Mouse (Mus musculus) Patski (cell line): ENCODE results near the gene Mga. TPM values are rescaled to one million over a fixed set of nuclear protein-coding genes. Genes with fewer than 3 reads are reported as not detected.

Source experiments
- ATAC-seq: fragments of 100-300 bp; one replicate; pipeline ENCODE4 v1.8.0; 2021
- CTCF ChIA-PET: fragments of 350-600 bp; sonication (Branson Sonifier 250); formaldehyde crosslinking; loops from one replicate; lab custom pipeline; 2022; ENCODE audit warnings: inconsistent platforms; lab: Charles Lee
- POLR2A ChIA-PET: fragments of 350-600 bp; sonication (Branson Sonifier 250); formaldehyde crosslinking; loops from one replicate; lab custom pipeline; 2022; ENCODE audit warnings: antibody characterized with exemption, inconsistent platforms; lab: Charles Lee
- DNase-seq: peaks from one replicate; pipeline ENCODE4 v3.0.0-alpha.2; 2011; ENCODE audit warnings: low read depth, low spot score
- H3K27me3 ChIP-seq: fragments of 371-371 bp; one replicate; pipeline ENCODE4 v1.5.1; 2021
- CTCF ChIP-seq: fragments of 100-300 bp; IDR thresholded peaks from one replicate; pipeline ENCODE4 v1.5.1; 2021
- in situ Hi-C: fragments of 300-500 bp; cut with MboI; formaldehyde crosslinking; loops from 3 replicates; pipeline ENCODE4 v1.11.1; 2018; ENCODE audit warnings: low pct_unique_long_range_greater_than_20kb, mixed read lengths
- polyA plus RNA-seq: library from polyadenylated mRNA; unstranded; gene quantifications from one replicate; pipeline ENCODE4 v1.2.3, GENCODE M21; 2021

Gene Mga
- polyA plus RNA-seq, 1 experiment from 2014 or later: 17.8 TPM

GRCm38 (mm10) chr2:120017599-120017998, 120.6 kb downstream of the Mga start:
- no peak for TF ChIP-seq CTCF
- H3K27me3 ChIP-seq: no peaks in the 10 kb centered on the region
- in situ Hi-C loops: loop anchor here (5.0 kb wide), 1 partner anchor 45 kb away; the partner anchor contains the start of gene Mapkbp1
- ATAC-seq (no peak), DNase-seq (no peak)
- CTCF ChIA-PET: no interaction called here
- POLR2A ChIA-PET: no interaction called here

Other genes with a start within 250 kb of the Mga start
- gene Ndufaf1, start 234.4 kb upstream of the Mga start, polyA plus RNA-seq: 36.7 TPM
- gene Rtf1, start 222.2 kb upstream of the Mga start, polyA plus RNA-seq: 36.0 TPM
- 0.30 TPM for gene Itpka, start 154.9 kb upstream of the Mga start, polyA plus RNA-seq
- gene Ltk, start 136.8 kb upstream of the Mga start, polyA plus RNA-seq: 14.5 TPM
- gene Rpap1, start 109.7 kb upstream of the Mga start, polyA plus RNA-seq: 19.1 TPM
- 11.0 TPM for gene Tyro3, start 99.5 kb upstream of the Mga start, polyA plus RNA-seq
- gene Mapkbp1, start 75.5 kb downstream of the Mga start, polyA plus RNA-seq: 15.3 TPM
- 12.0 TPM for gene Jmjd7, start 130.3 kb downstream of the Mga start, polyA plus RNA-seq
- gene Gm28042, start 130.3 kb downstream of the Mga start, polyA plus RNA-seq: 9.5 TPM
- 5.6 TPM for gene Pla2g4b, start 136.2 kb downstream of the Mga start, polyA plus RNA-seq